Mouse (Mus musculus): Measurements from ENCODE around the gene Wdr76. TPM values are rescaled to one million over a fixed set of nuclear protein-coding genes. Genes with fewer than 3 reads are reported as not detected.
A peak's percentile ranks its signal among the peaks of the same experiment; 100 is the strongest.
"Not testable (repeated sequence)": the region's sequence is repeated elsewhere in the genome, so short reads cannot be mapped to it uniquely, and the experiment has no call there.

Wdr76 gene
- polyA plus RNA-seq, 1 experiment from 2014 or later = 7.1 TPM

- not testable (repeated sequence) for H3K9ac ChIP-seq; H3K4me2 ChIP-seq; H3K9me3 ChIP-seq; H3K4me1 ChIP-seq; H3K27ac ChIP-seq; H3K36me3 ChIP-seq; H3K27me3 ChIP-seq; H3K4me3 ChIP-seq; ATAC-seq (ENCODE audit: insufficient number of reproducible peaks, low FRiP score, low TSS enrichment, low read depth)
- 77% methylated on average over 2 of the region's 2 CpGs for WGBS
These were observed 22.1 kb upstream of the Wdr76 start for GRCm38 (mm10) chr2:121484403-121484802.

GRCm38 (mm10) chr2:121501550-121501949 lies 5.0 kb upstream of the Wdr76 start:
- H3K9me3 ChIP-seq; H3K4me2 ChIP-seq; H3K36me3 ChIP-seq; H3K27me3 ChIP-seq; H3K4me3 ChIP-seq; ATAC-seq (ENCODE audit: insufficient number of reproducible peaks, low FRiP score, low TSS enrichment, low read depth); H3K9ac ChIP-seq; H3K27ac ChIP-seq; H3K4me1 ChIP-seq: not testable (repeated sequence)
- 100% methylated on average over 1 of the region's 6 CpGs for WGBS

GRCm38 (mm10) chr2:121507173-121507950 lies 839 bp downstream of the Wdr76 start:
- WGBS = 20% methylated on average over 12 of the region's 12 CpGs
- peaks cover 13% of the 10 kb centered on the region for H3K4me1 ChIP-seq
- no peak for ATAC-seq (ENCODE audit: insufficient number of reproducible peaks, low FRiP score, low TSS enrichment, low read depth)
- no peaks in the 10 kb centered on the region for H3K27me3 ChIP-seq
- peak overlapping the region; percentile 3; the same call in 1 of the 2 replicates for H3K9ac ChIP-seq
- peaks cover 21% of the 10 kb centered on the region for H3K36me3 ChIP-seq
- no peak overlapping the region for H3K27ac ChIP-seq
- peak overlapping the region; percentile 60 for H3K4me3 ChIP-seq
- no peaks in the 10 kb centered on the region for H3K9me3 ChIP-seq
- peak overlapping the region; percentile 58 for H3K4me2 ChIP-seq

- Histone ChIP-seq H3K36me3 (peaks cover 23% of the 10 kb centered on the region), H3K4me3 (peak overlapping the region; percentile 60), H3K9ac (peak overlapping the region; percentile 3; the same call in 1 of the 2 replicates), H3K4me2 (peak overlapping the region; percentile 58), H3K4me1 (peaks cover 13% of the 10 kb centered on the region), H3K27me3 (no peaks in the 10 kb centered on the region), H3K9me3 (no peaks in the 10 kb centered on the region), H3K27ac (no peak overlapping the region)
- no peak for ATAC-seq (ENCODE audit: insufficient number of reproducible peaks, low FRiP score, low TSS enrichment, low read depth)
- 79% methylated on average over 2 of the region's 2 CpGs for WGBS
These were observed 1.4 kb downstream of the Wdr76 start for GRCm38 (mm10) chr2:121507951-121508330.

- H3K4me1 ChIP-seq = peaks cover 13% of the 10 kb centered on the region
- 22% methylated on average over 16 of the region's 16 CpGs for WGBS
- ATAC-seq (ENCODE audit: insufficient number of reproducible peaks, low FRiP score, low TSS enrichment, low read depth) = 0 out of 2 replicates have a peak, but pooled peaks have one; percentile 43
- peak overlapping the region; percentile 17; the same call in 1 of the 2 replicates for H3K9ac ChIP-seq
- no peaks in the 10 kb centered on the region for H3K9me3 ChIP-seq
- peak overlapping the region; percentile 41 for H3K4me3 ChIP-seq
- no peaks in the 10 kb centered on the region for H3K27me3 ChIP-seq
- peaks cover 22% of the 10 kb centered on the region for H3K36me3 ChIP-seq
- H3K4me2 ChIP-seq = peak overlapping the region; percentile 44
- H3K27ac ChIP-seq = no peak overlapping the region
These were observed 3.1 kb downstream of the Wdr76 start for GRCm38 (mm10) chr2:121509584-121509983.

- Histone ChIP-seq H3K4me3 (no peak overlapping the region), H3K27me3 (no peaks in the 10 kb centered on the region), H3K9ac (no peak overlapping the region), H3K27ac (no peak overlapping the region), H3K9me3 (no peaks in the 10 kb centered on the region), H3K4me2 (no peak overlapping the region), H3K4me1 (peaks cover 13% of the 10 kb centered on the region), H3K36me3 (peaks cover 25% of the 10 kb centered on the region)
- WGBS = 88% methylated on average over 8 of the region's 8 CpGs
- no peak for ATAC-seq (ENCODE audit: insufficient number of reproducible peaks, low FRiP score, low TSS enrichment, low read depth)
These were observed 4.9 kb downstream of the Wdr76 start for GRCm38 (mm10) chr2:121511401-121511800.

- H3K27ac ChIP-seq; H3K4me1 ChIP-seq; H3K9me3 ChIP-seq; H3K27me3 ChIP-seq; H3K4me2 ChIP-seq; H3K9ac ChIP-seq; H3K4me3 ChIP-seq; ATAC-seq (ENCODE audit: insufficient number of reproducible peaks, low FRiP score, low TSS enrichment, low read depth): not testable (repeated sequence)
- 94% methylated on average over 5 of the region's 5 CpGs for WGBS
- H3K36me3 ChIP-seq = peaks cover 32% of the 10 kb centered on the region
These were observed 6.7 kb downstream of the Wdr76 start for GRCm38 (mm10) chr2:121512991-121513765.

- H3K9me3 ChIP-seq = no peaks in the 10 kb centered on the region
- 96% methylated on average over 4 of the region's 4 CpGs for WGBS
These were observed 7.7 kb downstream of the Wdr76 start for GRCm38 (mm10) chr2:121514211-121514610.

GRCm38 (mm10) chr2:121518106-121518505 lies 11.6 kb downstream of the Wdr76 start:
- no peaks in the 10 kb centered on the region for H3K4me1 ChIP-seq
- ATAC-seq (ENCODE audit: insufficient number of reproducible peaks, low FRiP score, low TSS enrichment, low read depth) = no peak
- 91% methylated on average over 5 of the region's 5 CpGs for WGBS

More at GRCm38 (mm10) chr2:121514211-121514610, 7.7 kb downstream of the Wdr76 start:
- Histone ChIP-seq H3K27ac (no peak overlapping the region), H3K4me2 (no peak overlapping the region), H3K27me3 (no peaks in the 10 kb centered on the region), H3K36me3 (peaks cover 36% of the 10 kb centered on the region), H3K4me3 (no peak overlapping the region), H3K4me1 (peaks cover 6% of the 10 kb centered on the region), H3K9ac (no peak overlapping the region)
- ATAC-seq (ENCODE audit: insufficient number of reproducible peaks, low FRiP score, low TSS enrichment, low read depth) = no peak

GRCm38 (mm10) chr2:121518711-121519110 lies 12.2 kb downstream of the Wdr76 start:
- not testable (repeated sequence) for H3K4me2 ChIP-seq; H3K4me3 ChIP-seq; H3K4me1 ChIP-seq; ATAC-seq (ENCODE audit: insufficient number of reproducible peaks, low FRiP score, low TSS enrichment, low read depth); H3K27ac ChIP-seq; H3K9me3 ChIP-seq; H3K27me3 ChIP-seq; H3K9ac ChIP-seq
- peaks cover 26% of the 10 kb centered on the region for H3K36me3 ChIP-seq
- 87% methylated on average over 4 of the region's 4 CpGs for WGBS

More at GRCm38 (mm10) chr2:121518106-121518505, 11.6 kb downstream of the Wdr76 start:
- Histone ChIP-seq H3K4me3 (no peak overlapping the region), H3K36me3 (peaks cover 26% of the 10 kb centered on the region), H3K9me3 (no peaks in the 10 kb centered on the region), H3K27ac (no peak overlapping the region), H3K4me2 (no peak overlapping the region), H3K9ac (no peak overlapping the region), H3K27me3 (no peaks in the 10 kb centered on the region)

GRCm38 (mm10) chr2:121522006-121522405 lies 15.5 kb downstream of the Wdr76 start:
- H3K4me2 ChIP-seq = no peak overlapping the region
- peaks cover 36% of the 10 kb centered on the region for H3K36me3 ChIP-seq
- ATAC-seq (ENCODE audit: insufficient number of reproducible peaks, low FRiP score, low TSS enrichment, low read depth) = no peak
- H3K27ac ChIP-seq = no peak overlapping the region
- H3K4me1 ChIP-seq = no peaks in the 10 kb centered on the region
- no peak overlapping the region for H3K4me3 ChIP-seq
- H3K27me3 ChIP-seq = no peaks in the 10 kb centered on the region
- 83% methylated on average over 2 of the region's 2 CpGs for WGBS
- H3K9ac ChIP-seq = no peak overlapping the region
- H3K9me3 ChIP-seq = no peaks in the 10 kb centered on the region

- not testable (repeated sequence) for H3K9ac ChIP-seq; H3K27me3 ChIP-seq; H3K9me3 ChIP-seq; H3K4me1 ChIP-seq; H3K27ac ChIP-seq; H3K4me2 ChIP-seq; ATAC-seq (ENCODE audit: insufficient number of reproducible peaks, low FRiP score, low TSS enrichment, low read depth); H3K4me3 ChIP-seq
- 96% methylated on average over 3 of the region's 3 CpGs for WGBS
- peaks cover 33% of the 10 kb centered on the region for H3K36me3 ChIP-seq
These were observed 16.3 kb downstream of the Wdr76 start for GRCm38 (mm10) chr2:121522830-121523229.
